Mouse (Mus musculus) kidney, adult 2 months (tissue): ENCODE measurements at regions not wholly inside any gene's neighbourhood (a gene's known extent, or its start where the extent isn't known, plus 50 kb on each side); places are given as distances from the start of the nearest gene placed in this dataset.

Experiments used
- CTCF ChIP-seq: fragments of 200-500 bp; conservative IDR thresholded peaks from 2 replicates; pipeline ENCODE4 v1.5.1; 2011; ENCODE audit warnings: low read depth, mild to moderate bottlenecking, control low read depth, low read length, moderate library complexity, mixed read lengths; ENCODE audit not compliant: insufficient read depth, insufficient read length
- POLR2A ChIP-seq: fragments of 200-500 bp; IDR thresholded peaks from one replicate; pipeline ENCODE4 v1.6.1; 2011; ENCODE audit warnings: low read depth, low read length, control low read depth

DNA sequence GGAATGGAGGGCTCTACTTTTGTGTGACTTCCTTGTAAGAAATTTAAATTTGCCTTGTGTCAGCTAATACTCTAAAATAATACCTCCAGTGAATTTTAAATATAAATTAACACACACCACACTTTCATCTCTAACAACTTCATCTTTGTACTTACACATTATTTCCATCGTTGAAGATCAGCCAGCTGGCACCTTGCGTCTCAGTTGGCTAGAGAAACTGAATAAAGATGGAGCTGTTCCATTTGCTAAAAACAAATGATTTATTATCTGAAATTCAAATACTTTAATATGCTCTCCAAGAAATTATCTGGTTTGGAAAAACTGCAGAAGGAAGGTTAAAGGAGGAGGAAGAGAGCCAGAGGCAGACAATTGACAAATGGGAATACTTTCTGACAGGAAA, 122.0 kb upstream of the Gm11096 start:
- TF ChIP-seq CTCF (no peak), POLR2A (no peak)
